1 mouse cellular context compared by ENCODE assay signal in the genomic region with DNA sequence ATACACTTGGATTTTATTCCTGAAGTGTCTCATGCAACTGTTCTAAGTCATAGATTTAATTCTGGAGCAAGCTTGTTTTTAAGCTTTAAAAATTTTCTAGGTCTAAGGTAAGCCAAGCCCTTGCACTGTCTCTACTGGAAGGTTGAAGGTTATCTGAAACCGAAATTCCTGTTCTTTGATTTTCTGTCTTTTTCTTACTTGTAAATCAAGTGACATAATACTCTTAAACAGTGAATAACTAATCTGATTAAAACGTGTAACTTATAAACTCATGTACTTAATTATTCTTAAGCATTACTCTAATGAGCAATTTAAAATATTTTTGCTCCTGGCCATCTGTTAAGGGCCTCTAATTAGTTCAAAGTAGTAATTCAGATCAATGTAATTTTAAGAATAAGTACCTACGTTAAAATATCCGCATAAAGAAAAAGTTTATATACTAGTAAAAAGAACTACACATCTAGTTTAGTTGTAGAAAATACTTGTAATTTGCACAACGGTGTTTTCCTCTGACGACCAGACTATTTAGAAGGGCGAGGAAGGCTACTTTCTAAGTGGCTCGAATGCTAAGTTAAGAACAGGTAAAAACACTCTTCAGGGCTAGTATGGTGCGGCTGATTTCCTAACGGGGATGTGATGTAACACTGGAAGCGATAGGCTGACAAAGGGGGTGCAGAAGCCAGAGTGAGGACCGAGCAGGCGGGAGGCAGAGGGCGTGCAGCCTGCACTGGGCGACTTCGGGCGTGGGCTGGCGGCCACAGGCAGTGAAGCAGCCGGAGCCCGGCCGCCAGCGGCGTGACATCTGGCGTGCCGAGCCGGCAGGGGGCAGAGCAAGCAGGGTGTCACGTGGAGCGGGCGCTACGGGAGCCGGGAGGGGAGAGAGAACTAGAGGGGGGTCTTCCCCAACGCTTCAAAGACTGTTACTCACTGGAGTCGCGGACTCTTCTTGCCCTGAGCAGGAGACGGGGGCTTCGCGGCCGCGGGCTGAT.
TF ChIP-seq lines count a peak whose summit lies in the region.

No protein-coding gene starts in this region.

TF ChIP-seq in CH12.LX, 34 proteins besides CTCF, POLR2A, EP300 and RAD21:
- TF ChIP-seq BHLHE40 (IDR thresholded peaks at IDR 0.05; ENCODE audit: low read depth, low read length) (peak; percentile 95), MAZ (IDR thresholded peaks at IDR 0.05; ENCODE audit: low read depth, low read length) (peak; percentile 49; the same call in 1 of the 2 replicates), TCF12 (IDR thresholded peaks at IDR 0.05; ENCODE audit: low read depth, low read length) (peak; percentile 62; the same call in 1 of the 2 replicates), NRF1 (IDR thresholded peaks at IDR 0.05; ENCODE audit: low read depth, low read length) (0 out of 2 replicates have a peak, but pooled peaks have one; percentile 13), MYC (IDR thresholded peaks at IDR 0.05; ENCODE audit: low read depth, low read length) (peak; percentile 87), MAX (IDR thresholded peaks at IDR 0.05; ENCODE audit: low read length) (peak; percentile 96), SMC3 (IDR thresholded peaks at IDR 0.05; ENCODE audit: low read depth, low read length) (peak; percentile 43), USF2 (conservative IDR thresholded peaks at IDR 0.05; ENCODE audit: low read depth, low read length) (peak; percentile 86), JUN (IDR thresholded peaks at IDR 0.05; ENCODE audit: insufficient read depth, low read depth, low read length) (no peak), CHD1 (IDR thresholded peaks at IDR 0.05; ENCODE audit: low read depth, low read length) (peak; percentile 95), MXI1 (IDR thresholded peaks at IDR 0.05; ENCODE audit: low read depth, low read length) (peak; percentile 98), IRF4 (IDR thresholded peaks at IDR 0.05; ENCODE audit: low read depth, low read length) (peak; percentile 46; the same call in 1 of the 2 replicates), UBTF (IDR thresholded peaks at IDR 0.05; ENCODE audit: low read depth, low read length) (peak; percentile 95), MEF2A (IDR thresholded peaks at IDR 0.05; ENCODE audit: borderline replicate concordance, low read depth, low read length) (peak; percentile 18; the same call in 1 of the 2 replicates), CHD2 (IDR thresholded peaks at IDR 0.05; ENCODE audit: low read length) (no peak), HCFC1 (IDR thresholded peaks at IDR 0.05; ENCODE audit: low read depth, low read length) (peak; percentile 76), ETS1 (conservative IDR thresholded peaks at IDR 0.05; ENCODE audit: low read depth, low read length) (no peak; the same call in 1 of the 2 replicates), USF1 (IDR thresholded peaks at IDR 0.05; ENCODE audit: low read depth, low read length) (peak; percentile 95), SIN3A (IDR thresholded peaks at IDR 0.05; ENCODE audit: low read length) (peak; percentile 95), PAX5 (IDR thresholded peaks at IDR 0.05; ENCODE audit: low read length) (no peak)
